Mouse (Mus musculus): ENCODE data around the gene 4833427G06Rik. TPM values are rescaled to one million over a fixed set of nuclear protein-coding genes. Genes with fewer than 3 reads are reported as not detected.

Gene 4833427G06Rik
- polyA plus RNA-seq, 1 experiment from 2014 or later = 0.88 TPM

GRCm38 (mm10) chr9:51056360-51057324 lies 45.2 kb downstream of the 4833427G06Rik start:
- no peak overlapping the region for H3K4me3 ChIP-seq (ENCODE audit: low read depth, low read length)
- H3K9ac ChIP-seq (ENCODE audit: low read depth, low read length) = no peak overlapping the region
- DNase-seq (ENCODE audit: low spot score) (no peak), ATAC-seq (ENCODE audit: low FRiP score) (no peak)
- no peaks in the 10 kb centered on the region for H3K36me3 ChIP-seq (ENCODE audit: control insufficient read depth, insufficient read depth, low read length)
- WGBS = 66% methylated on average over 3 of the region's 3 CpGs
- no peaks in the 10 kb centered on the region for H3K9me3 ChIP-seq (ENCODE audit: control insufficient read depth, low read length)
- H3K4me2 ChIP-seq (replicated peaks; ENCODE audit: low read depth, low read length) = no peak overlapping the region
- H3K27me3 ChIP-seq (ENCODE audit: control insufficient read depth, insufficient read depth, low read length) = no peaks in the 10 kb centered on the region
- no peak overlapping the region for H3K27ac ChIP-seq (ENCODE audit: low read depth, low read length)
- no peaks in the 10 kb centered on the region for H3K4me1 ChIP-seq (replicated peaks; ENCODE audit: control insufficient read depth, insufficient read depth, low read length)

GRCm38 (mm10) chr9:51052180-51052579 lies 49.7 kb downstream of the 4833427G06Rik start:
- ATAC-seq (ENCODE audit: low FRiP score) (no peak), DNase-seq (ENCODE audit: low spot score) (no peak)
- Histone ChIP-seq H3K9me3 (ENCODE audit: control insufficient read depth, low read length) (no peaks in the 10 kb centered on the region), H3K4me2 (replicated peaks; ENCODE audit: low read depth, low read length) (no peak overlapping the region), H3K36me3 (ENCODE audit: control insufficient read depth, insufficient read depth, low read length) (no peaks in the 10 kb centered on the region), H3K9ac (ENCODE audit: low read depth, low read length) (no peak overlapping the region), H3K27me3 (ENCODE audit: control insufficient read depth, insufficient read depth, low read length) (no peaks in the 10 kb centered on the region), H3K27ac (ENCODE audit: low read depth, low read length) (no peak overlapping the region), H3K4me1 (replicated peaks; ENCODE audit: control insufficient read depth, insufficient read depth, low read length) (no peaks in the 10 kb centered on the region), H3K4me3 (ENCODE audit: low read depth, low read length) (no peak overlapping the region)
- 70% methylated on average over 3 of the region's 3 CpGs for WGBS

- no peak overlapping the region for H3K9ac ChIP-seq (ENCODE audit: low read depth, low read length)
- H3K27ac ChIP-seq (ENCODE audit: low read depth, low read length) = no peak overlapping the region
- no peaks in the 10 kb centered on the region for H3K4me1 ChIP-seq (replicated peaks; ENCODE audit: control insufficient read depth, insufficient read depth, low read length)
- no peak overlapping the region for H3K4me2 ChIP-seq (replicated peaks; ENCODE audit: low read depth, low read length)
- H3K9me3 ChIP-seq (ENCODE audit: control insufficient read depth, low read length) = no peaks in the 10 kb centered on the region
- ATAC-seq (ENCODE audit: low FRiP score) (no peak), DNase-seq (ENCODE audit: low spot score) (no peak)
- no peak overlapping the region for H3K4me3 ChIP-seq (ENCODE audit: low read depth, low read length)
- no peaks in the 10 kb centered on the region for H3K27me3 ChIP-seq (ENCODE audit: control insufficient read depth, insufficient read depth, low read length)
- H3K36me3 ChIP-seq (ENCODE audit: control insufficient read depth, insufficient read depth, low read length) = no peaks in the 10 kb centered on the region
- 84% methylated on average over 6 of the region's 6 CpGs for WGBS
Measured at GRCm38 (mm10) chr9:51042136-51042535, 59.7 kb downstream of the 4833427G06Rik start.

- ATAC-seq (ENCODE audit: low FRiP score) (no peak), DNase-seq (ENCODE audit: low spot score) (no peak)
- Histone ChIP-seq H3K27ac (ENCODE audit: low read depth, low read length) (no peak overlapping the region), H3K4me3 (ENCODE audit: low read depth, low read length) (no peak overlapping the region), H3K36me3 (ENCODE audit: control insufficient read depth, insufficient read depth, low read length) (no peaks in the 10 kb centered on the region), H3K9me3 (ENCODE audit: control insufficient read depth, low read length) (no peaks in the 10 kb centered on the region), H3K27me3 (ENCODE audit: control insufficient read depth, insufficient read depth, low read length) (no peaks in the 10 kb centered on the region), H3K4me1 (replicated peaks; ENCODE audit: control insufficient read depth, insufficient read depth, low read length) (no peaks in the 10 kb centered on the region), H3K9ac (ENCODE audit: low read depth, low read length) (no peak overlapping the region), H3K4me2 (replicated peaks; ENCODE audit: low read depth, low read length) (no peak overlapping the region)
- WGBS = 91% methylated on average over 7 of the region's 7 CpGs
Measured at GRCm38 (mm10) chr9:51041491-51041980, 60.3 kb downstream of the 4833427G06Rik start.

- Histone ChIP-seq H3K27me3 (ENCODE audit: control insufficient read depth, insufficient read depth, low read length) (no peaks in the 10 kb centered on the region), H3K36me3 (ENCODE audit: control insufficient read depth, insufficient read depth, low read length) (no peaks in the 10 kb centered on the region), H3K4me1 (replicated peaks; ENCODE audit: control insufficient read depth, insufficient read depth, low read length) (no peaks in the 10 kb centered on the region), H3K27ac (ENCODE audit: low read depth, low read length) (no peak overlapping the region), H3K9me3 (ENCODE audit: control insufficient read depth, low read length) (no peaks in the 10 kb centered on the region), H3K4me2 (replicated peaks; ENCODE audit: low read depth, low read length) (no peak overlapping the region), H3K4me3 (ENCODE audit: low read depth, low read length) (no peak overlapping the region), H3K9ac (ENCODE audit: low read depth, low read length) (no peak overlapping the region)
- no peak for DNase-seq (ENCODE audit: low spot score)
- 86% methylated on average over 3 of the region's 3 CpGs for WGBS
- no peak for ATAC-seq (ENCODE audit: low FRiP score)
Measured at GRCm38 (mm10) chr9:51032785-51033529, 68.9 kb downstream of the 4833427G06Rik start.

GRCm38 (mm10) chr9:51032291-51032690 lies 69.6 kb downstream of the 4833427G06Rik start:
- Histone ChIP-seq H3K4me1 (replicated peaks; ENCODE audit: control insufficient read depth, insufficient read depth, low read length) (no peaks in the 10 kb centered on the region), H3K9me3 (ENCODE audit: control insufficient read depth, low read length) (no peaks in the 10 kb centered on the region), H3K27ac (ENCODE audit: low read depth, low read length) (no peak overlapping the region), H3K9ac (ENCODE audit: low read depth, low read length) (no peak overlapping the region), H3K4me3 (ENCODE audit: low read depth, low read length) (no peak overlapping the region), H3K4me2 (replicated peaks; ENCODE audit: low read depth, low read length) (no peak overlapping the region), H3K36me3 (ENCODE audit: control insufficient read depth, insufficient read depth, low read length) (no peaks in the 10 kb centered on the region), H3K27me3 (ENCODE audit: control insufficient read depth, insufficient read depth, low read length) (no peaks in the 10 kb centered on the region)
- DNase-seq (ENCODE audit: low spot score) (no peak), ATAC-seq (ENCODE audit: low FRiP score) (no peak)
- WGBS = 71% methylated on average over 8 of the region's 8 CpGs

- Histone ChIP-seq H3K9me3 (ENCODE audit: control insufficient read depth, low read length) (no peaks in the 10 kb centered on the region), H3K4me3 (ENCODE audit: low read depth, low read length) (no peak overlapping the region), H3K27ac (ENCODE audit: low read depth, low read length) (no peak overlapping the region), H3K27me3 (ENCODE audit: control insufficient read depth, insufficient read depth, low read length) (no peaks in the 10 kb centered on the region), H3K4me1 (replicated peaks; ENCODE audit: control insufficient read depth, insufficient read depth, low read length) (no peaks in the 10 kb centered on the region), H3K4me2 (replicated peaks; ENCODE audit: low read depth, low read length) (no peak overlapping the region), H3K9ac (ENCODE audit: low read depth, low read length) (no peak overlapping the region), H3K36me3 (ENCODE audit: control insufficient read depth, insufficient read depth, low read length) (no peaks in the 10 kb centered on the region)
- no peak for DNase-seq (ENCODE audit: low spot score)
- WGBS = 79% methylated on average over 6 of the region's 6 CpGs
- ATAC-seq (ENCODE audit: low FRiP score) = no peak
Measured at GRCm38 (mm10) chr9:51031603-51032002, 70.3 kb downstream of the 4833427G06Rik start.
